In genomic region chr2:164723276-164723675, GRCm38 (mm10) we compare ENCODE assay signal across 38 mouse cellular contexts. TPM values are rescaled to one million over a fixed set of nuclear protein-coding genes. Genes with fewer than 3 reads are reported as not detected.
"Had no signal": no experiment of that assay in that cellular context is flagged by ENCODE, and none has a peak within 500 bp of the region (broad histone marks: within the 10 kb centered on the region; RNA-seq: fewer than 3 reads in every experiment).

No protein-coding gene starts in this region.

- H3K9me3 ChIP-seq: liver, embryonic 12.5 days; liver, embryonic 13.5 days; liver, embryonic 15.5 days; lung, embryonic 15.5 days; midbrain, embryonic 10.5 days; midbrain, embryonic 12.5 days; midbrain, embryonic 13.5 days; midbrain, embryonic 15.5 days; neural tube, embryonic 12.5 days; neural tube, embryonic 13.5 days had no signal

- ATAC-seq: liver, embryonic 12.5 days; liver, postnatal 0 days; lung, postnatal 0 days; midbrain, embryonic 13.5 days; midbrain, embryonic 15.5 days; midbrain, embryonic 16.5 days had no signal

- H3K4me3 ChIP-seq: limb, embryonic 12.5 days; limb, embryonic 13.5 days; liver, embryonic 12.5 days; liver, embryonic 13.5 days; liver, embryonic 15.5 days; lung, embryonic 15.5 days; megakaryocyte, embryonic 14.5 days; midbrain, embryonic 10.5 days; midbrain, embryonic 12.5 days; midbrain, embryonic 13.5 days; midbrain, embryonic 15.5 days; myocyte; neural tube, embryonic 12.5 days; neural tube, embryonic 13.5 days had no signal

- H3K9ac ChIP-seq: limb, embryonic 12.5 days; limb, embryonic 13.5 days; liver, embryonic 12.5 days; liver, embryonic 13.5 days; liver, embryonic 14.5 days; liver, embryonic 15.5 days; liver, postnatal 0 days; lung, embryonic 14.5 days; lung, embryonic 15.5 days; midbrain, embryonic 12.5 days; midbrain, embryonic 13.5 days; midbrain, embryonic 15.5 days; neural tube, embryonic 12.5 days; neural tube, embryonic 13.5 days had no signal

- H3K4me2 ChIP-seq: limb, embryonic 12.5 days; limb, embryonic 13.5 days; liver, embryonic 11.5 days; liver, embryonic 12.5 days; liver, embryonic 13.5 days; liver, embryonic 15.5 days; lung, embryonic 14.5 days; lung, embryonic 15.5 days; midbrain, embryonic 11.5 days; midbrain, embryonic 12.5 days; midbrain, embryonic 13.5 days; midbrain, embryonic 15.5 days; neural tube, embryonic 12.5 days; neural tube, embryonic 13.5 days had no signal

- DNase-seq: left cerebral cortex, postnatal 4 days; liver; liver, embryonic 13.5 days; liver, postnatal 0 days; lung, adult 18-20 months; lung, adult 2 months; lung, embryonic 14.5 days; lung, postnatal 10 days; lung, postnatal 14 days; lung, postnatal 36 days; lung, postnatal 4 days; midbrain, embryonic 14.5 days had no signal

- H3K36me3 ChIP-seq: limb, embryonic 12.5 days; limb, embryonic 13.5 days; liver, embryonic 12.5 days; liver, embryonic 13.5 days; liver, embryonic 15.5 days; lung, embryonic 15.5 days; midbrain, embryonic 10.5 days; midbrain, embryonic 12.5 days; midbrain, embryonic 13.5 days; midbrain, embryonic 15.5 days; neural tube, embryonic 12.5 days; neural tube, embryonic 13.5 days had no signal

- H3K4me1 ChIP-seq: limb, embryonic 12.5 days; limb, embryonic 13.5 days; liver, embryonic 12.5 days; liver, embryonic 13.5 days; liver, embryonic 15.5 days; lung, embryonic 15.5 days; megakaryocyte, embryonic 14.5 days; midbrain, embryonic 10.5 days; midbrain, embryonic 12.5 days; midbrain, embryonic 13.5 days; midbrain, embryonic 15.5 days; neural tube, embryonic 12.5 days; neural tube, embryonic 13.5 days had no signal

- H3K27me3 ChIP-seq: limb, embryonic 13.5 days; liver, embryonic 13.5 days; lung, embryonic 15.5 days; midbrain, embryonic 13.5 days; midbrain, embryonic 15.5 days; neural tube, embryonic 12.5 days had no signal

- H3K27ac ChIP-seq: limb, embryonic 12.5 days; limb, embryonic 13.5 days; liver, embryonic 12.5 days; liver, embryonic 13.5 days; liver, embryonic 14.5 days; liver, embryonic 15.5 days; lung, embryonic 15.5 days; macrophage; midbrain, embryonic 10.5 days; midbrain, embryonic 12.5 days; midbrain, embryonic 13.5 days; midbrain, embryonic 15.5 days; neural tube, embryonic 12.5 days; neural tube, embryonic 13.5 days had no signal

RNA-seq across cellular contexts. Expression of gene Spint5, which starts 8.2 kb away (rescaled TPM):
- polyA plus RNA-seq: limb, embryonic 11.5 days; limb, embryonic 12.5 days; limb, embryonic 13.5 days; limb, embryonic 14.5 days; liver, adult 2 months; liver, embryonic 11.5 days; liver, embryonic 12.5 days; liver, embryonic 13.5 days; liver, embryonic 14.5 days; liver, embryonic 15.5 days; liver, embryonic 16.5 days; liver, postnatal 0 days; lung, adult 2 months; lung, embryonic 14.5 days; lung, embryonic 15.5 days; lung, embryonic 16.5 days; lung, postnatal 0 days; macrophage; midbrain, embryonic 10.5 days; midbrain, embryonic 11.5 days; midbrain, embryonic 12.5 days; midbrain, embryonic 13.5 days; midbrain, embryonic 14.5 days; midbrain, embryonic 15.5 days; midbrain, embryonic 16.5 days; midbrain, postnatal 0 days; myocyte; neural tube, embryonic 11.5 days; neural tube, embryonic 12.5 days; neural tube, embryonic 13.5 days had no signal

RNA-seq across cellular contexts. Expression of gene Wfdc3, which starts 22.5 kb away (rescaled TPM):
- polyA plus RNA-seq: macrophage had no signal

RNA-seq across cellular contexts. Expression of gene Spint4, which starts 25.0 kb away (rescaled TPM):
- polyA plus RNA-seq: limb, embryonic 11.5 days; limb, embryonic 12.5 days; limb, embryonic 13.5 days; limb, embryonic 14.5 days; liver, adult 2 months; liver, embryonic 11.5 days; liver, embryonic 12.5 days; liver, embryonic 13.5 days; liver, embryonic 15.5 days; liver, embryonic 16.5 days; liver, postnatal 0 days; lung, adult 2 months; lung, embryonic 14.5 days; lung, embryonic 15.5 days; lung, embryonic 16.5 days; lung, postnatal 0 days; macrophage; midbrain, embryonic 10.5 days; midbrain, embryonic 11.5 days; midbrain, embryonic 12.5 days; midbrain, embryonic 13.5 days; midbrain, embryonic 14.5 days; midbrain, embryonic 15.5 days; midbrain, embryonic 16.5 days; midbrain, postnatal 0 days; myocyte; neural tube, embryonic 11.5 days; neural tube, embryonic 12.5 days; neural tube, embryonic 13.5 days had no signal

RNA-seq across cellular contexts. Expression of gene Wfdc13, which starts 38.4 kb away (rescaled TPM):
- polyA plus RNA-seq: limb, embryonic 11.5 days; limb, embryonic 12.5 days; liver, adult 2 months; liver, embryonic 11.5 days; liver, embryonic 12.5 days; liver, embryonic 13.5 days; liver, embryonic 14.5 days; liver, embryonic 15.5 days; liver, embryonic 16.5 days; liver, postnatal 0 days; lung, embryonic 14.5 days; macrophage; midbrain, embryonic 10.5 days; midbrain, embryonic 11.5 days; midbrain, embryonic 12.5 days; midbrain, embryonic 13.5 days; midbrain, embryonic 14.5 days; midbrain, embryonic 15.5 days; midbrain, embryonic 16.5 days; midbrain, postnatal 0 days; neural tube, embryonic 11.5 days; neural tube, embryonic 12.5 days; neural tube, embryonic 13.5 days had no signal
